Mouse (Mus musculus) megakaryocyte, embryonic 14.5 days (primary cell): ENCODE data around the gene Tmem242.

Experiments used
- FLI1 ChIP-seq: IDR thresholded peaks from 2 replicates; pipeline ENCODE4 v1.6.1; 2012; ENCODE audit warnings: low read length, inconsistent platforms, mixed read lengths
- GATA1 ChIP-seq: IDR thresholded peaks from 3 replicates; pipeline ENCODE4 v1.6.1; 2012; ENCODE audit warnings: mixed read lengths, low read length, inconsistent platforms, borderline replicate concordance

GRCm38 (mm10) chr17:5397148-5398007 lies 42.7 kb downstream of the Tmem242 start:
- TF ChIP-seq GATA1 (no peak), FLI1 (no peak)
